Mouse (Mus musculus): ENCODE measurements around the gene Dpagt1. TPM values are rescaled to one million over a fixed set of nuclear protein-coding genes. Genes with fewer than 3 reads are reported as not detected.
A peak's percentile ranks its signal among the peaks of the same experiment; 100 is the strongest.

Gene Dpagt1
- polyA plus RNA-seq, 1 experiment from 2014 or later, result 25.3 TPM

DNA sequence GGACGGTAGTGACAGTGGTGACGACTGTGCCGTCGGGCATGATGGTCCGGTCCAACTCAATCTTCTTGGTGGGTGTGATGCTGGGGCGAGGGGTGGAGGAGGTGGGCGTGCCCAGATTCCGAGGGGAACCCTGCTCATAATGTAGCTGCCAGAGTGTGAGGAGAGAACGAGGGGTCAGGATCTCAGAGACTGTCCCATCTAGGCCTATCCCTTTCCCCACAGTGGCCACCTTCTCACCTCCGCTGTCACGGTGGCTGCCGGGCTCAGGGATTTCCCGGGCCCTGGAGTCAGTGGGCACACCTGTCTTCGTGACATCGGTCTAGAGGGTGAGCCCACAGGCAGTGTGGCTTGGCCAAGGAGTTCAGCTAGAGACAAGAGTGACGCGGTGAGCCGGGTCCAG lies 10.9 kb upstream of the Dpagt1 start:
- 92% methylated on average over 18 of the region's 18 CpGs for WGBS
- H3K4me2 ChIP-seq (replicated peaks; ENCODE audit: low read depth), result no peak overlapping the region
- H3K27ac ChIP-seq (ENCODE audit: low read depth, low read length), result no peak overlapping the region
- ATAC-seq, result no peak
- no peak overlapping the region for H3K9ac ChIP-seq (ENCODE audit: low read depth, low read length)
- no peak overlapping the region for H3K4me3 ChIP-seq (ENCODE audit: low read depth, low read length)
- H3K9me3 ChIP-seq (ENCODE audit: control insufficient read depth), result no peaks in the 10 kb centered on the region
- H3K4me1 ChIP-seq (replicated peaks; ENCODE audit: control insufficient read depth, insufficient read depth, low read length), result 0 out of 2 replicates have a peak, but pooled peaks cover 4% of the 10 kb centered on the region
- TF ChIP-seq CTCF (IDR thresholded peaks at IDR 0.05; ENCODE audit: low read depth), result no peak
- no peaks in the 10 kb centered on the region for H3K27me3 ChIP-seq (replicated peaks; ENCODE audit: control insufficient read depth, insufficient read depth, low read length)
- peaks cover 48% of the 10 kb centered on the region for H3K36me3 ChIP-seq (ENCODE audit: control insufficient read depth, insufficient read depth)

DNA sequence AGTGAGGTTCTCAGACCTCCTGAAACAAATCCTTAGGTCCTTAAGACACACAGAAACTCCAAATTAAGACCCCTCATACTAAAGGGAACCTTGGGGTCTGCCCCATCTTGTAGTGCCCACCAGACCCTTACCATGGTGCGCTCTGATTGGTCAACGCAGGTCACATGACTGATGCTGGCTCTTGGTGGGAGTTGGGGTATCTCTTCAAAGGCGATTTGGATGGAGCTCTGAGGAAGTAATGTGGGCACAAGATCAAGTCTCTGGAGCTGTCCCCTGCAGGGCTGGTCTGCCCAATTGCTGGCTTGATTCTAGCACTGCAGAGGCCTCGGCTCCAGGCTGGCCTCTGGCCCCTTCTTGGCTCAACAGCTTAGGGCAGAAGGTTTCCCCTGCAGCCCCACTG lies 8.4 kb upstream of the Dpagt1 start:
- 0 out of 2 replicates have a peak overlapping the region, but pooled peaks have one; percentile 17 for H3K9ac ChIP-seq (ENCODE audit: low read depth, low read length)

DNA sequence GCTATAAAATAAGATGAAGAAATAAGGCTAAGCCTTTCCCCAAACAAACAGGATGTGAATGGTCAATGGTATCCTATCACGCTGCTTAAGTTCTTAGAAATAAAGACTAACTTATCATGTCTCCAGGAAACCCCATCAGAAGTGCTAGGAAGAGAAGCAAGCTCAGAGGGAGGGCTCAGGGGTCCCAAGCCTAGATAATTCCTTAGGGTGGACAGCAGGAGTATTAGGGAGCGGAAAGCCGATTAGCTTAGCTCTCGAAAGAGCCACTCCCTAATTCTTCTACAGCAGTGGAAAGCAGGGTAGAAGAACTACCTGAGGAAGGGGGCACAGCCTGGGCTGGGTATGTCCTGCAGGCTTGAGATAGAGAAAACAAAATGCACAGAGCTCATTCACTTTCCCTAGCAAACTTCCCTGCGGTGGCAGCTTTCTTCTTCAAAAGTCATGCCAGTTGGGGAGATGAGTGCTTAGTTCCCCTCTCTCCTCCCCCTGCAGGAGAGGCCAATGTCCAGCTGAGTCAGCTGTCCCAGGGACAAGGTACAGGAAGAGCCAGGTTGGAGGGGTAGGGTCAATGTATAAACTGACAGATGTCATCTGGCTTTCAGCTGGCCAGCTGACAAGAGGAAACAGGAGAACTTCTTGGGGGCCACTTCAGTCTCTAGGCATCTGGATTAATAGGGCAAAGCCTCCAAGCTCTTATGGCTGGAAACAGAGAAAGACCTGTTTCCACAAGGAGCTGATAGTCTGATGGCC lies 7.6 kb upstream of the Dpagt1 start:
- TF ChIP-seq CTCF (IDR thresholded peaks at IDR 0.05; ENCODE audit: low read depth), result no peak
- peak overlapping the region; percentile 91 for H3K4me2 ChIP-seq (replicated peaks; ENCODE audit: low read depth)
- peak overlapping the region; percentile 89 for H3K9ac ChIP-seq (ENCODE audit: low read depth, low read length)
- peaks cover 38% of the 10 kb centered on the region for H3K36me3 ChIP-seq (ENCODE audit: control insufficient read depth, insufficient read depth)
- peaks cover 4% of the 10 kb centered on the region; the same call in 1 of the 2 replicates for H3K4me1 ChIP-seq (replicated peaks; ENCODE audit: control insufficient read depth, insufficient read depth, low read length)
- WGBS, result 43% methylated on average over 5 of the region's 5 CpGs
- ATAC-seq, result peak; percentile 72
- H3K27me3 ChIP-seq (replicated peaks; ENCODE audit: control insufficient read depth, insufficient read depth, low read length), result no peaks in the 10 kb centered on the region
- H3K9me3 ChIP-seq (ENCODE audit: control insufficient read depth), result no peaks in the 10 kb centered on the region
- peak overlapping the region; percentile 96 for H3K4me3 ChIP-seq (ENCODE audit: low read depth, low read length)
- H3K27ac ChIP-seq (ENCODE audit: low read depth, low read length), result peak overlapping the region; percentile 91

More for the DNA sequence above, 8.4 kb upstream of the Dpagt1 start:
- peaks cover 46% of the 10 kb centered on the region for H3K36me3 ChIP-seq (ENCODE audit: control insufficient read depth, insufficient read depth)
- H3K27me3 ChIP-seq (replicated peaks; ENCODE audit: control insufficient read depth, insufficient read depth, low read length), result no peaks in the 10 kb centered on the region
- WGBS, result 71% methylated on average over 4 of the region's 4 CpGs
- no peak for TF ChIP-seq CTCF (IDR thresholded peaks at IDR 0.05; ENCODE audit: low read depth)
- H3K27ac ChIP-seq (ENCODE audit: low read depth, low read length), result peak overlapping the region; percentile 91
- H3K9me3 ChIP-seq (ENCODE audit: control insufficient read depth), result no peaks in the 10 kb centered on the region
- peak overlapping the region; percentile 96 for H3K4me3 ChIP-seq (ENCODE audit: low read depth, low read length)
- H3K4me2 ChIP-seq (replicated peaks; ENCODE audit: low read depth), result peak overlapping the region; percentile 91
- H3K4me1 ChIP-seq (replicated peaks; ENCODE audit: control insufficient read depth, insufficient read depth, low read length), result peaks cover 4% of the 10 kb centered on the region; the same call in 1 of the 2 replicates
- no peak for ATAC-seq

DNA sequence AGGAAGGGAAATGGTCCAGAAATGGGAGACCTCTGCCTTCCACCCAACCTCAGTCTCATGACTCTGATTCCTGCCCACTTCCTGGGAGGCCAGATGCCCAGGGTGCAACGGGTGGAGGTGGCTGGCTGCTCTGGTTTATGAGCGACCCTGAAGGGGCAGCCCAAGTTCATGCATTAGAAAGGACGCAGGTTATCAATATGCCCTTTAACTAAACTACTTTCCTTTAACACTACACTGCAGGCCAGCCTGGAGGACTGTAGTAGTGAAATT lies 7.1 kb upstream of the Dpagt1 start:
- Histone ChIP-seq H3K4me2 (replicated peaks; ENCODE audit: low read depth) (peak overlapping the region; percentile 91), H3K4me1 (replicated peaks; ENCODE audit: control insufficient read depth, insufficient read depth, low read length) (peaks cover 4% of the 10 kb centered on the region; the same call in 1 of the 2 replicates), H3K36me3 (ENCODE audit: control insufficient read depth, insufficient read depth) (peaks cover 33% of the 10 kb centered on the region), H3K27me3 (replicated peaks; ENCODE audit: control insufficient read depth, insufficient read depth, low read length) (no peaks in the 10 kb centered on the region), H3K4me3 (ENCODE audit: low read depth, low read length) (peak overlapping the region; percentile 96), H3K9ac (ENCODE audit: low read depth, low read length) (peak overlapping the region; percentile 89; the same call in 1 of the 2 replicates), H3K27ac (ENCODE audit: low read depth, low read length) (peak overlapping the region; percentile 91), H3K9me3 (ENCODE audit: control insufficient read depth) (no peaks in the 10 kb centered on the region)
- WGBS, result 18% methylated on average over 3 of the region's 3 CpGs
- ATAC-seq, result peak; percentile 29
- TF ChIP-seq CTCF (IDR thresholded peaks at IDR 0.05; ENCODE audit: low read depth), result no peak

DNA sequence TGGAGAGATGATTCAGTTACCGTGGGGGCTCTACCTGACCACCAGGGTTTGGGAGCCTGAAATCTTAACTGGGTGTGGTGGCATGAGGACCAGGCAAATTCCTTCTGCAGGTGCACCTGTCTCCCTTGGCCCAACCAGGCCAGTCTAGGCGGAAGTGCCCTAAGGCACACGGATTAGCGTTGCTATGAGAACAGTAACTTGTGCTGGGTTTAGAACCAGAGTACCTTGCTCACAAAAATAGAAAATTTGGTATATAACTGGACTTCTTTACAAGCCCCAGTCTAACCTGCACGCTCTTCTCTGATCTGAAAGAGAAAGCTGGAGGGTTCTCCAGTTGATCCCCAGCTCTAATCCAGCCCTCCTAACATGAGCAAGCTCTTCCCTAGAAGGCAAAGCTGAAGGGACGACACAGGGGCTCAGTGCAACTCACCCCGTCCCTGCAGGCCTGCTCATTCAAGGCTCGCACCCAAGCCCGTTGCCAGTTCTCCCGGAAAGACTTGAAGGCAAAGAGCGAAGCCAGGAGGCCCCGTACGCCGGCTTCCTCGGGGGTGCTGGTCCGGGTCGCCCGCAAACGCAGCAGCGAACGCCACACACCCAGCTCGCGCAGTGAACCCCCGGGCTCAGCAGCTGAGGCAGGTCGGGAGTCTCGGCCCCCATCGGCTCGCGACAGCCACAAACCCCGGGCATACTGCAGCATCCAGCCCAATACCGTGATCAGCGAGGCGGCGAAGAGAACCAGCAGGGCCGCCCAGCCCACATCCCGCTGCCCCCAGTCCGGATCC lies 6.5 kb upstream of the Dpagt1 start:
- peak overlapping the region; percentile 96 for H3K4me3 ChIP-seq (ENCODE audit: low read depth, low read length)
- peaks cover 28% of the 10 kb centered on the region for H3K36me3 ChIP-seq (ENCODE audit: control insufficient read depth, insufficient read depth)
- peaks cover 4% of the 10 kb centered on the region; the same call in 1 of the 2 replicates for H3K4me1 ChIP-seq (replicated peaks; ENCODE audit: control insufficient read depth, insufficient read depth, low read length)
- H3K27me3 ChIP-seq (replicated peaks; ENCODE audit: control insufficient read depth, insufficient read depth, low read length), result no peaks in the 10 kb centered on the region
- H3K9me3 ChIP-seq (ENCODE audit: control insufficient read depth), result no peaks in the 10 kb centered on the region
- peak overlapping the region; percentile 91 for H3K4me2 ChIP-seq (replicated peaks; ENCODE audit: low read depth)
- no peak for ATAC-seq
- peak overlapping the region; percentile 89 for H3K9ac ChIP-seq (ENCODE audit: low read depth, low read length)
- no peak for TF ChIP-seq CTCF (IDR thresholded peaks at IDR 0.05; ENCODE audit: low read depth)
- WGBS, result 3% methylated on average over 37 of the region's 37 CpGs
- peak overlapping the region; percentile 91 for H3K27ac ChIP-seq (ENCODE audit: low read depth, low read length)

All from intestine, postnatal 0 days (tissue).